Mouse (Mus musculus) heart, postnatal 0 days (tissue): ENCODE data around the gene Smad6. TPM values are rescaled to one million over a fixed set of nuclear protein-coding genes. Genes with fewer than 3 reads are reported as not detected.

Source experiments
- ATAC-seq: fragments of 200-750 bp; cut with Nextera tagmentation; 2 replicates; pipeline ENCODE4 v1.8.0; 2017; ENCODE audit warnings: low read depth, moderate number of reproducible peaks, moderate library complexity; ENCODE audit not compliant: insufficient read depth
- DNase-seq: peaks from one replicate; pipeline ENCODE4 v3.0.0-alpha.2; 2016; ENCODE audit warnings: low spot score
- H3K27ac ChIP-seq: fragments of 300-500 bp; sonication (generic); 2 replicates; pipeline ENCODE4 v1.5.1; 2014; ENCODE audit warnings: low read depth, mild to moderate bottlenecking
- H3K27me3 ChIP-seq: fragments of 300-500 bp; sonication (generic); 2 replicates; pipeline ENCODE4 v1.6.1; 2014; ENCODE audit warnings: low read length, mixed read lengths; ENCODE audit not compliant: control insufficient read depth, insufficient read depth
- H3K36me3 ChIP-seq: fragments of 300-500 bp; sonication (generic); replicated peaks from 2 replicates; pipeline ENCODE4 v1.6.1; 2014; ENCODE audit warnings: low read length, mixed read lengths; ENCODE audit not compliant: control insufficient read depth, insufficient read depth
- H3K4me1 ChIP-seq: fragments of 300-500 bp; sonication (generic); 2 replicates; pipeline ENCODE4 v1.6.1; 2014; ENCODE audit warnings: antibody characterized with exemption; ENCODE audit not compliant: control insufficient read depth, insufficient read depth
- H3K4me2 ChIP-seq: fragments of 300-500 bp; sonication (generic); 2 replicates; pipeline ENCODE4 v1.6.1; 2014; ENCODE audit warnings: low read depth, mild to moderate bottlenecking, low read length, moderate library complexity
- H3K4me3 ChIP-seq: fragments of 300-500 bp; sonication (generic); 2 replicates; pipeline ENCODE4 v1.5.1; 2014; ENCODE audit warnings: low read depth, low read length
- H3K9ac ChIP-seq: fragments of 300-500 bp; sonication (generic); replicated peaks from 2 replicates; pipeline ENCODE4 v1.6.1; 2014; ENCODE audit warnings: low read depth, low read length, mixed read lengths
- H3K9me3 ChIP-seq: fragments of 300-500 bp; sonication (generic); replicated peaks from 2 replicates; pipeline ENCODE4 v1.6.1; 2016; ENCODE audit warnings: low read length; ENCODE audit not compliant: control insufficient read depth
- CTCF ChIP-seq: IDR thresholded peaks from 2 replicates; pipeline ENCODE4 v1.5.1; 2016; ENCODE audit warnings: antibody characterized with exemption, control low read depth, low read depth
- EP300 ChIP-seq: IDR thresholded peaks from 2 replicates; pipeline ENCODE4 v1.6.1; 2016; ENCODE audit warnings: antibody characterized with exemption, low read depth
- WGBS: fragments of 180-500 bp; shearing (Covaris S2); extraction: QIAGEN DNeasy Blood & Tissue Kit; methylation state at CpG from one replicate; pipeline ENCODE4 v1.1.7; 2014; 5-methylcytosine and 5-hydroxymethylcytosine counted together
- polyA plus RNA-seq: library from polyadenylated mRNA; unstranded; fragments of >200 nt; fragmentation: Nextera tagmentation; extraction: Ambion mirVana; gene quantifications from 2 replicates; pipeline ENCODE4 v1.2.1, GENCODE M21; 2015
- total RNA-seq: library from RNA; depleted of rRNA; stranded (reverse); fragments of >200 nt; gene quantifications from 2 replicates; pipeline ENCODE4 v1.2.3, GENCODE M21; 2014; ENCODE audit warnings: low replicate concordance

Smad6 gene
- total and polyA plus RNA-seq, 2 experiments from 2014 or later = 5.6 to 68.4 TPM

DNA sequence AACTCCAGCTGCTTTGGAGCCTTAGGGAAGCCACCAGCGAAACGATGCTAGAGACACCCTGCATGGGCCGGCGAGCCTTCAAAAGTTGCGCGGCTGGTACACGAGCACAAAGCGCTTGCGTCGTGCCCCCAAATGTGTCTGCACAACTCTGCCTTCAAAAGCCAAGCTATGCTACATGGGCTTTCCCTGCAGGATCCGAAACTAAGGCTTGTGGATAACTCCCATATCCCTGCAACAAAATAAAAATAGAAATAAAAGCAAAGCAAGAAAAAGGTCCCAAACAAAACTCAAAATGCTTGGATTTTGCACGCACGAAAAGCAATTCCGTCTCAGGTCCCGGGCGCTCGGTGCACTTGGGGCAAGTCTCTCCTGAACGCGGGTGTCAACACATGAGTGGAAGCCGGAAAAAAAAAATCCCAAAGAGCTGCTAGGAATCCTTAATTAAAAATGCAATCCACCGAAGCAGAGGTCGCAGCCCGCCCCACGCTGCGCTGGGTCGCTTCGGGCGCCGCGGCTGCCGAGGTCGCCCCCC, 474 bp downstream of the Smad6 start:
- Histone ChIP-seq H3K36me3 (no peaks in the 10 kb centered on the region), H3K27me3 (no peaks in the 10 kb centered on the region), H3K27ac (peak overlapping the region; percentile 91), H3K4me3 (peak overlapping the region; percentile 72), H3K4me2 (peak overlapping the region; percentile 87), H3K9me3 (no peaks in the 10 kb centered on the region), H3K9ac (peak overlapping the region; percentile 88), H3K4me1 (peaks cover 13% of the 10 kb centered on the region; the same call in 1 of the 2 replicates)
- TF ChIP-seq CTCF (no peak), EP300 (no peak)
- DNase-seq (no peak), ATAC-seq (no peak)
- WGBS = under 1% methylated on average over 31 of the region's 32 CpGs

DNA sequence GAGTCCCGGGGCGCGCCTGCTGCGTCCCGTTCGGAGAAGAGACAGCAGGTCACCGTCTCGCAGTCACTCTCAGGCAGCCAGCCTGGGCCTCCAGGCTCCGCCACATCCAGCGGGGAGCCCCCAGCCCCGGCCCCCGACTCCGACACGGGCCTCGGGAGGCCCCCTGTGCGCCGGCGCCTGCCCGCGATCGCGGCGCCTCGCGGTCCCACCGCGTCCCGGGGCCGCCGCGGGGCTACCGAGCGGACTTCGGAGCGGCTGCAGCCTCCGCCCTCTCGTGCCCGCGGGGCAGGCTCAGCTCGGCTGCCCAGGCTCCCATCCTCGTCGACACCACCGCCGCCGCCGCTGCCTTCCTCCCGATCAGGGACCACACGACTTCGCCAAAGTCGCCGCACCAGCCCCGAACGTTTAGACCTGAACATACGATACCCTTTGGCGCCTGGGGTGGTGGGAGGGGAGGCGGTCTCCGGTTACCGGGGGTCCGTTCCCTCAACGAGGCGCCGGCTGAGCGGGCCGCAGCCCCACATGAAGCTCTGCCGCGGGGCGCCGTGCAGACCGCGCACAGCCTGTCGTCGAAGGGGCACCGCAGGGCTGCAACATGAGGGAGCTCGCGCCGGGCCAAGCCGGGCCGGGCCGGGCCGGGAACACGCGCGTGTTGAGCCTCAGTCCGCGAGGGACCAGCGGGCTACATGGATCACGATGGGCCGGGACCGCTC, 1.1 kb downstream of the Smad6 start:
- H3K4me1 ChIP-seq = peaks cover 19% of the 10 kb centered on the region; the same call in 1 of the 2 replicates
- 1% methylated on average over 72 of the region's 89 CpGs for WGBS
- H3K27ac ChIP-seq = peak overlapping the region; percentile 91
- peak overlapping the region; percentile 87 for H3K4me2 ChIP-seq
- no peaks in the 10 kb centered on the region for H3K9me3 ChIP-seq
- TF ChIP-seq CTCF (no peak), EP300 (no peak)
- H3K36me3 ChIP-seq = no peaks in the 10 kb centered on the region
- peak overlapping the region; percentile 88 for H3K9ac ChIP-seq
- DNase-seq (no peak), ATAC-seq (no peak)
- H3K27me3 ChIP-seq = no peaks in the 10 kb centered on the region
- peak overlapping the region; percentile 72 for H3K4me3 ChIP-seq

DNA sequence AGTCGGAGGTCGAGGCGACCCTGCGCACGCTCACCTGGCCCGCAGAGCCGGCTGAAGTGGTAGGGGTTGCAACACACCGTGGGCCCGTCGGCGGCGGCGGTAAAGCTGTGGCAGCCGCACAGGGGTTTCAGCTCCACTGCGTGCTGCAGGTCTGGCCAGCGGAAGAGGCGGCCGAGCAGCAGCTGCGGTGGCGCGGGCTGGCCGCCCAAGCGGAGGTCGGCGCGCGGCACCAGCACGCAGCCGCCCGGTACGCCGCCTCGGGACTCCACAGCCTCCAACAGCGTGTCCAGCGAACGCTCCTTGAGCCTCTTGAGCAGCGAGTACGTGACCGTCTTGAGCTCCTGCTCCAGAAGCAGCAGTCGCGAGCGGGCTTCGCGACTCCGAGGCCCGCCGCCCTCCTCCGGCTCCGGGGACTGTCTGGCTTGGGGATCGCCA, 1.7 kb downstream of the Smad6 start:
- no peaks in the 10 kb centered on the region for H3K27me3 ChIP-seq
- H3K4me3 ChIP-seq = peak overlapping the region; percentile 72
- no peak for TF ChIP-seq EP300
- TF ChIP-seq CTCF = no peak
- ATAC-seq (no peak), DNase-seq (no peak)
- no peaks in the 10 kb centered on the region for H3K9me3 ChIP-seq
- peak overlapping the region; percentile 87 for H3K4me2 ChIP-seq
- H3K36me3 ChIP-seq = no peaks in the 10 kb centered on the region
- peak overlapping the region; percentile 91 for H3K27ac ChIP-seq
- H3K4me1 ChIP-seq = peaks cover 19% of the 10 kb centered on the region; the same call in 1 of the 2 replicates
- H3K9ac ChIP-seq = peak overlapping the region; percentile 88
- 1% methylated on average over 50 of the region's 50 CpGs for WGBS

DNA sequence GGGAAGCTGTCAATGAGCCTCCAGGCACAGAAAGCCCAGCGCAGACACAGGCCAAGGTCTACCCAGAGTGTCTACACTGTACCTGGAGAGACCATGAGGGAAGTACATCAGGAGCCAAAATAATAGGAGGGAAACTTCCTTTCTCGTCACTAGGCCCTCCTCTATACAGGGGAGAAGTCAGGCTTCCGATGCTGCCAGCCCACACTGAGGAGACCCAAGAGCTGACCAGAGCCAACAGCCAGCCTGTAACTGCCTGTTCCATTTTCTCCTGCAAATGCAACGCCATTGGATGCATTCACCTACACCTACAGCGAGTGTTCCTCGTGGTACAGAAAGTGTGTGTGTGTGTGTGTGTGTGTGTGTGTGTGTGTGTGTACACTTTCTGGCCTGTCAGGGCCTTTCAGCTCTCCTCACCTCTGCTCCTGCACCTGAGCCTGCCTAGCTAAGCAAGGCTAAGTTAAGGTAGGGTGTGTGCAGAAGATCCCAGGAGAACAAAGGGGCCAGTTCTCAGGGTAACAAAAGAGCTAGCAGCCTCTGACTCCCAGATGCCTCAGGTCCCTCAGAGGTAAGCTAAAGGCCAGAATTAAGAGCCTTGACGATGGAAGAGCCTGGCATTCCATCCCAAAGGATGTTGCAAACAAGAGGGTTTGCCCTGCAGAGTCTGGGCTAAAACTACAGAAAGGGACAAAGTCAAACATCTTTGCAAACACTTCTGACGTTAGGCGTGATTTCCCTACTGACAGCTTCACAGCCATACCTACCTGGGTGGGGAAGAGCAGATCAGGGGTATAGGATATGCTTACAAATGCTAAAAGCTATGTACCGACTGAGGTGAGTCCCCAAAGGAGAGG, 2.6 kb downstream of the Smad6 start:
- Histone ChIP-seq H3K36me3 (peaks cover 4% of the 10 kb centered on the region; the same call in 1 of the 2 replicates), H3K4me2 (peak overlapping the region; percentile 87), H3K27ac (peak overlapping the region; percentile 91), H3K4me1 (peaks cover 19% of the 10 kb centered on the region; the same call in 1 of the 2 replicates), H3K9ac (peak overlapping the region; percentile 88), H3K9me3 (no peaks in the 10 kb centered on the region), H3K4me3 (peak overlapping the region; percentile 72), H3K27me3 (no peaks in the 10 kb centered on the region)
- WGBS = 11% methylated on average over 10 of the region's 10 CpGs
- DNase-seq = no peak
- no peak for ATAC-seq
- TF ChIP-seq EP300 (no peak), CTCF (no peak)
